Mouse (Mus musculus): ENCODE results near the gene Vmn2r18. TPM values are rescaled to one million over a fixed set of nuclear protein-coding genes. Genes with fewer than 3 reads are reported as not detected.

The Vmn2r18 gene
- polyA plus RNA-seq (2016; fragmentation: Nextera tagmentation; extraction: Ambion mirVana), result 0.09 and 0.12 TPM in 2 replicates

DNA sequence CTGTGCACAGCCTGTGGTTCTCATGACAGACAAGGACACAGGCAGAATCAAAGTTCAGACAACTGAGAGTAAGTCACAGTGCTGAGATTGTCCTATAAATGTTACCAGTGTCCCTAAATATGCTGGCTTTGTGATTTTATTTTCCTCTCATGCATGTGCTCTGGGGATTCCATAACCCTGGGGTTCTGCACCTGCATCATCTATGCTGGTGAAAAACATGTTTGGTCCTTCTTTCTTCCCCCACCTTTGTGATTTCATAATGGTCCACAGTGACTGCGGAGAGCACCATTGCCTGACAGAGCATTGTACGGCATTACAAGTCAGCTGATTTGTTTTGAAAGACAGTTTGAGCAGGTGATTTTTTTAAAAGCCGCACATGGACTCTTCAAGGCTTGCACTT, at the start of gene Vmn2r18:
TSS of gene Vmn2r18 (minus strand) at position 101 of the 400 bp plus-strand sequence.
- Histone ChIP-seq H3K4me1 (no peaks in the 10 kb centered on the region), H3K4me3 (no peak within 1 kb of the TSS)
- 88% methylated on average over 3 of the region's 3 CpGs for WGBS

GRCm38 (mm10) chr5:151651411-151651784, 45.6 kb upstream of the Vmn2r18 start:
- peak; percentile 17; the same call in 1 of the 2 replicates for ATAC-seq (ENCODE audit: low FRiP score)

More for the DNA sequence above, at the start of gene Vmn2r18:
- Histone ChIP-seq H3K36me3 (no peaks in the 10 kb centered on the region), H3K27me3 (no peaks in the 10 kb centered on the region), H3K4me2 (replicated peaks) (no peak within 1 kb of the TSS), H3K9ac (no peak within 1 kb of the TSS), H3K27ac (no peak within 1 kb of the TSS), H3K9me3 (replicated peaks) (no peaks in the 10 kb centered on the region)
- no peak for ATAC-seq (ENCODE audit: low FRiP score)

DNA sequence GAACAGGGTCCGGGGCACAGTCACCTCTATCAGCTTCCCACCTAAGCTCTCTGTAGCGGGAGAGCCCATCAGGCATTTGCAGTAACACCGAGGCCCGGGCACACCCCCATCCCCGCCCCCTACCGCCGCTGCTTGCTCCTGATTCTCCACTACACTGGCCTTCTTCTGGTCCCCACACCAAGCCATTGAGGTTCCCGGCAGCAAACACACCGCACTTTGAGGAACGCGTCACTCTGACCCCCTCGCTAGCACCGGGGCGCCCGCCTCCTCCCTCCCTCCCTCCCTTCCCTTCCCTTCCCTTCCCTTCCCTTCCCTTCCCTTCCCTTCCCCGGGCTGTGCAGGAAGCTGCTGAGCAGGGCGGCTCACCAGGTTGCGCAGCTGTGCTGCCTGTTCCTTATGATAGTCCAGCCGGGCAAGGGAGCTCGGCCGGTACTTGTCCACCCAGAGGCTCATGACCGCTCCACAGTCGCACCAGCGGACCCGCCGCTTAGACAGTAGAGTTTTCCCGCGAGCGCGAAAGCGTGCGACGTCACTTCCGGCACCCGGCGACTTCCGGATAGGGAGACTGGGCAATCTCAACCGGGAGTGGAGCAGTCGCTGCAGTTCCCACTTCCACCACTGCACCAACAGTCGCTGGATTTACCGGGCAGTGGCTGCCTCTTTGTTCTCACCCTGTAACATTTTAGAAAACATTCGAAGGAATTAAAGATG, 45.0 kb upstream of the Vmn2r18 start, which contains the start of gene Rfc3:
TSS of gene Rfc3 (minus strand) at position 543 of the 711 bp plus-strand sequence.
- no peaks in the 10 kb centered on the region for H3K9me3 ChIP-seq (replicated peaks)
- H3K27ac ChIP-seq, result peak within 1 kb of the TSS; percentile 83
- ATAC-seq (ENCODE audit: low FRiP score), result peak; percentile 99
- H3K27me3 ChIP-seq, result no peaks in the 10 kb centered on the region
- WGBS, result under 1% methylated on average over 39 of the region's 42 CpGs
- peaks cover 12% of the 10 kb centered on the region for H3K4me1 ChIP-seq
- peaks cover 33% of the 10 kb centered on the region for H3K36me3 ChIP-seq
- peak within 1 kb of the TSS; percentile 73 for H3K4me2 ChIP-seq (replicated peaks)
- peak within 1 kb of the TSS; percentile 74 for H3K4me3 ChIP-seq
- H3K9ac ChIP-seq, result peak within 1 kb of the TSS; percentile 81

More at GRCm38 (mm10) chr5:151651411-151651784, 45.6 kb upstream of the Vmn2r18 start:
- Histone ChIP-seq H3K4me1 (peaks cover 12% of the 10 kb centered on the region), H3K4me2 (replicated peaks) (peak overlapping the region; percentile 73), H3K4me3 (no peak overlapping the region), H3K9ac (no peak overlapping the region), H3K36me3 (peaks cover 28% of the 10 kb centered on the region), H3K9me3 (replicated peaks) (no peaks in the 10 kb centered on the region), H3K27me3 (no peaks in the 10 kb centered on the region), H3K27ac (peak overlapping the region; percentile 83)
- WGBS, result 66% methylated on average over 3 of the region's 3 CpGs

DNA sequence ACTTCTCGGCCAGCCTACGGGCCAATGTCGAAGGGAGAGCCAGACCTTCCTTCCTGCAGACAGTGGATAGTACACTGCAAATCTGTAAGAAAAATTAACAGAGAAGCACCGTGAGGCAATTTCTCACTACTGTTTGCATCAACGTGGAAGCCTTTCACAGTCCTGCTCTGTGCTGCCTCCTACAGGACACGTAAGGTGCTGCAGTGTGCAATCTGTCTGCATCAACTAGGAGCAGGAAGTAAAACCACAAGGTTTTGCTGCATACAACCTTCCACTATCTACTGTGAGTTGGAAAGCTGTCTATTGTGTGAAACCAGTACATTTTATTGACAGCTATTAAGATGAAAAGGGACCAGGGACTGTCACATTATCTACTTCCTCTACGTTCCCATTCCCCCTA, 39.0 kb upstream of the Vmn2r18 start:
- 93% methylated on average over 7 of the region's 7 CpGs for WGBS
- H3K36me3 ChIP-seq, result peaks cover 91% of the 10 kb centered on the region

DNA sequence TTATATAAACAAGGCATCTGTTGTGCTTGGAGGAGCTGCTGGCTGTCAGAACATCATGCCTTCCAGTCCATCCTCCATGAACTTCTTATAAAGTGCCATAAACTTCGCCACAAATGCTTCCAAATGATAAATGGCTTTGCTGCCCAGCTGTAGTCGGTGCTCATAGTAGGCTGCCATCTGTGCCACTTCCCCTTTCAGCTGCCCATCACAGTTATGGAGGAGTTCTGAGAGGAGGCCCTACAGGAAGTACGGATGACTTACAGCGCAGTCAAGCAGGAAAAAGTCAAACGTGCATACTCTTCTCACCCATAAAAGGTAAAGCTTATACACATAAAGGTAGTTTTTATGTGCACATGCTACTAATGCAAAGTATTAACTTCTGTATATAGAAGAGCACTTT, 37.0 kb upstream of the Vmn2r18 start:
- H3K9ac ChIP-seq, result no peak overlapping the region
- ATAC-seq (ENCODE audit: low FRiP score), result no peak
- peaks cover 78% of the 10 kb centered on the region for H3K36me3 ChIP-seq
- no peak overlapping the region for H3K4me2 ChIP-seq (replicated peaks)
- no peak overlapping the region for H3K27ac ChIP-seq
- no peaks in the 10 kb centered on the region for H3K27me3 ChIP-seq
- WGBS, result 94% methylated on average over 5 of the region's 5 CpGs
- H3K4me1 ChIP-seq, result no peaks in the 10 kb centered on the region
- no peak overlapping the region for H3K4me3 ChIP-seq
- H3K9me3 ChIP-seq (replicated peaks), result no peaks in the 10 kb centered on the region

More for the DNA sequence above, 39.0 kb upstream of the Vmn2r18 start:
- Histone ChIP-seq H3K4me2 (replicated peaks) (no peak overlapping the region), H3K9ac (no peak overlapping the region), H3K27me3 (no peaks in the 10 kb centered on the region), H3K9me3 (replicated peaks) (no peaks in the 10 kb centered on the region), H3K27ac (no peak overlapping the region), H3K4me3 (no peak overlapping the region), H3K4me1 (peaks cover 6% of the 10 kb centered on the region)
- ATAC-seq (ENCODE audit: low FRiP score), result no peak

DNA sequence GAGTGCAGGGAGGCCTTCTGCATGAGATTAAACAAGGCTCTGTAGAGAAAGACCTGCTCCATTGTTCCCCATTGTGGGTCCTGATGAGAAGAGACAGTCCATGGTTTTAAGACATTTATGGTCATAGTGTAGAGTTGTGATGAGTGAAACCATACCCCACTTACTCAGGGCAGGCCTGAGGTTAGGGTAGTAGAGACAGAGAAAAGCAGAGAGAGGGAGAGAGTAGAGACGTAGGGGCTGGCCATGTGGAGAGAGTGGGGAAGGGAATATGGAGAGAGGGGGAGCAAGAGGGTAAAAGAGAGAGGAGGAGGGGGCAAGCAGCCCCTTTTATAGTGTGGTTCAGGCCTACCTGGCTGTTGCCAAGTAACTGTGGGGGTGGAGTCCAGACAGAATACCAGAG, 36.3 kb upstream of the Vmn2r18 start:
- peaks cover 71% of the 10 kb centered on the region for H3K36me3 ChIP-seq
- H3K9me3 ChIP-seq (replicated peaks), result no peaks in the 10 kb centered on the region
- peak; percentile 13; the same call in 1 of the 2 replicates for ATAC-seq (ENCODE audit: low FRiP score)
- 95% methylated on average over 1 of the region's 1 CpGs for WGBS
- no peaks in the 10 kb centered on the region for H3K27me3 ChIP-seq
- H3K4me2 ChIP-seq (replicated peaks), result no peak overlapping the region
- no peaks in the 10 kb centered on the region for H3K4me1 ChIP-seq
- H3K27ac ChIP-seq, result no peak overlapping the region
- H3K9ac ChIP-seq, result no peak overlapping the region
- H3K4me3 ChIP-seq, result no peak overlapping the region

GRCm38 (mm10) chr5:151601696-151602095, 4.1 kb downstream of the Vmn2r18 start:
- ATAC-seq (ENCODE audit: low FRiP score), result no peak
- no peaks in the 10 kb centered on the region for H3K4me1 ChIP-seq
- no peaks in the 10 kb centered on the region for H3K9me3 ChIP-seq (replicated peaks)
- no peak overlapping the region for H3K4me2 ChIP-seq (replicated peaks)
- H3K4me3 ChIP-seq, result no peak overlapping the region
- H3K27me3 ChIP-seq, result no peaks in the 10 kb centered on the region
- 46% methylated on average over 1 of the region's 1 CpGs for WGBS
- H3K9ac ChIP-seq, result no peak overlapping the region
- no peaks in the 10 kb centered on the region for H3K36me3 ChIP-seq
- no peak overlapping the region for H3K27ac ChIP-seq

Other genes starting within 250 kb of the Vmn2r18 start
- not detected in 2 replicates for gene Gm42906, start 177.9 kb downstream of the Vmn2r18 start, polyA plus RNA-seq (2016; fragmentation: Nextera tagmentation; extraction: Ambion mirVana)
- gene Rfc3, start 45.2 kb upstream of the Vmn2r18 start, polyA plus RNA-seq (2016; fragmentation: Nextera tagmentation; extraction: Ambion mirVana), result 88.6 and 95.1 TPM in 2 replicates